Mouse (Mus musculus) midbrain, embryonic 15.5 days (tissue): Measurements from ENCODE around the gene Ak9. TPM values are rescaled to one million over a fixed set of nuclear protein-coding genes. Genes with fewer than 3 reads are reported as not detected.
"Not testable (repeated sequence)": the region's sequence is repeated elsewhere in the genome, so short reads cannot be mapped to it uniquely, and the experiment has no call there.

Experiments used
- ATAC-seq: fragments of 200-750 bp; cut with Nextera tagmentation; replicated peaks from 2 replicates; pipeline ENCODE4 v1.8.0; 2017; ENCODE audit warnings: moderate TSS enrichment
- H3K27ac ChIP-seq: fragments of 300-500 bp; sonication (generic); 2 replicates; pipeline ENCODE4 v1.5.1; 2015; ENCODE audit warnings: mild to moderate bottlenecking, inconsistent platforms
- H3K27me3 ChIP-seq: fragments of 300-500 bp; sonication (generic); replicated peaks from 2 replicates; pipeline ENCODE4 v1.6.1; 2015; ENCODE audit warnings: inconsistent platforms
- H3K36me3 ChIP-seq: fragments of 300-500 bp; sonication (generic); replicated peaks from 2 replicates; pipeline ENCODE4 v1.6.1; 2015; ENCODE audit warnings: inconsistent platforms
- H3K4me1 ChIP-seq: fragments of 300-500 bp; sonication (generic); 2 replicates; pipeline ENCODE4 v1.6.1; 2015; ENCODE audit warnings: inconsistent platforms
- H3K4me2 ChIP-seq: fragments of 300-500 bp; sonication (generic); 2 replicates; pipeline ENCODE4 v1.6.1; 2015; ENCODE audit warnings: inconsistent platforms, mild to moderate bottlenecking, moderate library complexity
- H3K4me3 ChIP-seq: fragments of 300-500 bp; sonication (generic); 2 replicates; pipeline ENCODE4 v1.5.1; 2015; ENCODE audit warnings: mild to moderate bottlenecking, inconsistent platforms
- H3K9ac ChIP-seq: fragments of 300-500 bp; sonication (generic); 2 replicates; pipeline ENCODE4 v1.6.1; 2015; ENCODE audit warnings: mild to moderate bottlenecking, inconsistent platforms
- H3K9me3 ChIP-seq: fragments of 300-500 bp; sonication (generic); 2 replicates; pipeline ENCODE4 v1.6.1; 2016; ENCODE audit warnings: inconsistent platforms
- WGBS: fragments of 180-500 bp; shearing (Covaris S2); methylation state at CpG from one replicate; pipeline ENCODE4 v1.1.7; 2015; ENCODE audit warnings: mixed read lengths; 5-methylcytosine and 5-hydroxymethylcytosine counted together
- polyA plus RNA-seq: library from polyadenylated mRNA; unstranded; fragments of >200 nt; fragmentation: Nextera tagmentation; extraction: Ambion mirVana; gene quantifications from 2 replicates; pipeline ENCODE4 v1.2.1, GENCODE M21; 2015

Gene Ak9
- polyA plus RNA-seq, 1 experiment from 2014 or later, result 0.30 TPM

GRCm38 (mm10) chr10:41365086-41365485 is 61.3 kb downstream of the Ak9 start:
- Histone ChIP-seq H3K9ac (no peak overlapping the region), H3K4me2 (no peak overlapping the region), H3K4me3 (no peak overlapping the region), H3K27me3 (no peaks in the 10 kb centered on the region), H3K36me3 (no peaks in the 10 kb centered on the region), H3K9me3 (no peaks in the 10 kb centered on the region), H3K4me1 (no peaks in the 10 kb centered on the region), H3K27ac (no peak overlapping the region)
- WGBS, result 92% methylated on average over 9 of the region's 9 CpGs
- ATAC-seq, result no peak

DNA sequence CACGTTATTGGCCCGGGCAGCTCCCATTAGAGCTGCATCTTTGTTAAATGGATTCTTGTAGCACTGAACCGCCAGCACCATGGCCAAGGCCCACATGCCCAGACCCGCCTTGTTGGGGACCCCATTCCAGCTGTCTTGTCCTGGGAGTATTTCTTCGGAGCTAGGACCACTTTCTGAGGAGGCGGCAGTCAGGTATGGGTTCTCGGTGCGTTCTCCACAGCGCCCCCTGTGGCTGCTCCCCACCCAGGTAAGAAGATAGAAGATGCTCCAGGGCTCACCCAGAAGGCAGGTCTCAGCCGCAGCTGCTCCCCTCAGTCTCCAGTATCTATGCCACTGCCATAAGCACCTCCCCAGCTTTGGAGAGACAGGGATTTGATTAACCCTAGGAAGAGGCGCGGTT is 76.7 kb downstream of the Ak9 start:
- H3K9ac ChIP-seq, result no peak overlapping the region
- no peak for ATAC-seq
- WGBS, result 79% methylated on average over 12 of the region's 12 CpGs

GRCm38 (mm10) chr10:41385506-41386221 is 81.9 kb downstream of the Ak9 start:
- WGBS, result 82% methylated on average over 15 of the region's 15 CpGs
- no peaks in the 10 kb centered on the region for H3K9me3 ChIP-seq
- no peak overlapping the region for H3K9ac ChIP-seq
- no peaks in the 10 kb centered on the region for H3K4me1 ChIP-seq
- no peak overlapping the region for H3K27ac ChIP-seq
- H3K27me3 ChIP-seq, result no peaks in the 10 kb centered on the region
- H3K36me3 ChIP-seq, result no peaks in the 10 kb centered on the region
- no peak overlapping the region for H3K4me3 ChIP-seq
- no peak overlapping the region for H3K4me2 ChIP-seq
- no peak for ATAC-seq

More for the DNA sequence above, 76.7 kb downstream of the Ak9 start:
- Histone ChIP-seq H3K27ac (no peak overlapping the region), H3K4me1 (no peaks in the 10 kb centered on the region), H3K4me2 (no peak overlapping the region), H3K27me3 (no peaks in the 10 kb centered on the region), H3K4me3 (no peak overlapping the region), H3K36me3 (no peaks in the 10 kb centered on the region), H3K9me3 (no peaks in the 10 kb centered on the region)

- H3K9ac ChIP-seq, result no peak overlapping the region
- H3K36me3 ChIP-seq, result no peaks in the 10 kb centered on the region
- no peak overlapping the region for H3K4me2 ChIP-seq
- WGBS, result 46% methylated on average over 2 of the region's 2 CpGs
- no peaks in the 10 kb centered on the region for H3K27me3 ChIP-seq
- no peak overlapping the region for H3K4me3 ChIP-seq
- H3K4me1 ChIP-seq, result no peaks in the 10 kb centered on the region
- no peaks in the 10 kb centered on the region for H3K9me3 ChIP-seq
- H3K27ac ChIP-seq, result no peak overlapping the region
- ATAC-seq, result no peak
Measured at GRCm38 (mm10) chr10:41393555-41393954, 89.8 kb downstream of the Ak9 start.

- no peaks in the 10 kb centered on the region for H3K27me3 ChIP-seq
- no peak overlapping the region for H3K9ac ChIP-seq
- H3K4me2 ChIP-seq, result no peak overlapping the region
- no peak overlapping the region for H3K27ac ChIP-seq
- no peak for ATAC-seq
- H3K4me3 ChIP-seq, result no peak overlapping the region
- H3K9me3 ChIP-seq, result no peaks in the 10 kb centered on the region
- 84% methylated on average over 3 of the region's 3 CpGs for WGBS
- no peaks in the 10 kb centered on the region for H3K36me3 ChIP-seq
- no peaks in the 10 kb centered on the region for H3K4me1 ChIP-seq
Measured at GRCm38 (mm10) chr10:41401097-41401496, 97.3 kb downstream of the Ak9 start.

DNA sequence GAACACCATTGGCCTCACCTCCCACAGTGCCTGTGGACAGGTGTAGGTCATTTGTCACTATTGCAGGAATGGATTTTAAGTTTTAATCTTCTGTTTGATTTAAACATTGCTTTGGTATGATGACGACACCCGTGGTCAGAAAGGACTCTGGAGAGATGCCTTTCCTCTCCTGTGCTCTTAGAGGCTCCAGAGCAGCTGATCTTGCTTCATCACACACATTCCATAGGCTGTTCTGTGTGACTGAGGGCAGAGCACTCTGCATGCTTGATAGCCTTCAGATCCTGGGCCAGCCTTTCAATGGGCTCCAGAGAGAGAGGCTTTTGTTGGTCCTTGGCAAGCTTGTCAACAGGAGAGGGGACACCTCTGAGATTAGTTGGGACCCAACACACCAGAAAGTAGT is 99.6 kb downstream of the Ak9 start:
- no peaks in the 10 kb centered on the region for H3K27me3 ChIP-seq
- 75% methylated on average over 2 of the region's 2 CpGs for WGBS
- H3K9me3 ChIP-seq, result no peaks in the 10 kb centered on the region
- H3K27ac ChIP-seq, result no peak overlapping the region
- no peaks in the 10 kb centered on the region for H3K4me1 ChIP-seq
- no peaks in the 10 kb centered on the region for H3K36me3 ChIP-seq
- ATAC-seq, result no peak
- no peak overlapping the region for H3K4me2 ChIP-seq
- no peak overlapping the region for H3K4me3 ChIP-seq
- H3K9ac ChIP-seq, result no peak overlapping the region

DNA sequence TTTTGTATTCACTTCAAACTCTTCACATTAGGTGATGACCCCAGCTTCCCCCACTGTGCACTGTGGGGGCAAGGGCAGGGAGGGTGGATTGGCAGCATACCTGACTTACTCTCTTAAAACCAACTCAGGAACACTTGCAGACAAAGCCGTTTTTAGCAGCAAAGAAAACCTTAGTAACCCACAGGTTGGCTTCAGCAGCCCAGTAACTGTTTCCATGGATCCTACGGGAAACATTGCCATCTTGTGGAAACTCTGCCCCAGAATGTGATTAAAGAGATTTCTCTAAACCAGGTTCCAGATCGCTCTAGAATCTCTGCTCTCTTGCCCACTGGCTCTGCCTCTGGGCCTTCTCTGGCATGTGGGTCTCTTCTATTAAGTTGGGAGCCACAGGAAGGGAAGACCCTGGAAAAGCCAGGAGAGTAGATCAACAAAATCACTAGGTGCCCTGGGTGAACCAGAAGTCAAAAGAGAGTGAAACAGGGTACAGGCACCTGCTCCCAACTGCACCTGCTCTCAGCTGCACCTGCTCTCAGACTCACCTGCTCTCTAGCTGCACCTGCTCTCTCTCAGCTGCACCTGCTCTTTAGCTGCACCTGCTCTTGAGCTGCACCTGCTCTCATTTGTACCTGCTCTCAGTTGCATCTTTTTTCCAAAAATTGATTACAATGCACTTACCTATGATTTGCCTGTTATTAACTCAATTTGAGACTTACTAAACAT is 100.3 kb downstream of the Ak9 start:
- Histone ChIP-seq H3K4me2 (no peak overlapping the region), H3K4me3 (no peak overlapping the region), H3K27me3 (no peaks in the 10 kb centered on the region), H3K27ac (no peak overlapping the region), H3K9me3 (no peaks in the 10 kb centered on the region), H3K36me3 (no peaks in the 10 kb centered on the region), H3K9ac (no peak overlapping the region), H3K4me1 (no peaks in the 10 kb centered on the region)
- ATAC-seq, result no peak
- 50% methylated on average over 3 of the region's 3 CpGs for WGBS

GRCm38 (mm10) chr10:41410176-41410575 is 106.4 kb downstream of the Ak9 start:
- not testable (repeated sequence) for ATAC-seq, H3K36me3 ChIP-seq, H3K27me3 ChIP-seq, H3K4me1 ChIP-seq, H3K27ac ChIP-seq, H3K4me3 ChIP-seq, H3K9me3 ChIP-seq, H3K4me2 ChIP-seq, H3K9ac ChIP-seq
- WGBS, result 84% methylated on average over 4 of the region's 4 CpGs

- not testable (repeated sequence) for ATAC-seq
Measured at GRCm38 (mm10) chr10:41410821-41411220, 107.0 kb downstream of the Ak9 start.

GRCm38 (mm10) chr10:41413471-41413870 is 109.7 kb downstream of the Ak9 start:
- not testable (repeated sequence) for H3K36me3 ChIP-seq, H3K27ac ChIP-seq, H3K4me2 ChIP-seq, H3K4me1 ChIP-seq, H3K4me3 ChIP-seq, H3K9ac ChIP-seq, ATAC-seq, H3K27me3 ChIP-seq, H3K9me3 ChIP-seq
- 90% methylated on average over 1 of the region's 1 CpGs for WGBS

More at GRCm38 (mm10) chr10:41410821-41411220, 107.0 kb downstream of the Ak9 start:
- H3K4me3 ChIP-seq, H3K27me3 ChIP-seq, H3K9ac ChIP-seq, H3K27ac ChIP-seq, H3K9me3 ChIP-seq, H3K4me1 ChIP-seq, H3K36me3 ChIP-seq, H3K4me2 ChIP-seq: not testable (repeated sequence)
- WGBS, result 89% methylated on average over 1 of the region's 1 CpGs

- H3K9me3 ChIP-seq, H3K4me1 ChIP-seq, H3K4me3 ChIP-seq, ATAC-seq, H3K27ac ChIP-seq, H3K4me2 ChIP-seq, H3K9ac ChIP-seq, H3K36me3 ChIP-seq, H3K27me3 ChIP-seq: not testable (repeated sequence)
- 90% methylated on average over 2 of the region's 2 CpGs for WGBS
Measured at GRCm38 (mm10) chr10:41415368-41415767, 111.6 kb downstream of the Ak9 start.

DNA sequence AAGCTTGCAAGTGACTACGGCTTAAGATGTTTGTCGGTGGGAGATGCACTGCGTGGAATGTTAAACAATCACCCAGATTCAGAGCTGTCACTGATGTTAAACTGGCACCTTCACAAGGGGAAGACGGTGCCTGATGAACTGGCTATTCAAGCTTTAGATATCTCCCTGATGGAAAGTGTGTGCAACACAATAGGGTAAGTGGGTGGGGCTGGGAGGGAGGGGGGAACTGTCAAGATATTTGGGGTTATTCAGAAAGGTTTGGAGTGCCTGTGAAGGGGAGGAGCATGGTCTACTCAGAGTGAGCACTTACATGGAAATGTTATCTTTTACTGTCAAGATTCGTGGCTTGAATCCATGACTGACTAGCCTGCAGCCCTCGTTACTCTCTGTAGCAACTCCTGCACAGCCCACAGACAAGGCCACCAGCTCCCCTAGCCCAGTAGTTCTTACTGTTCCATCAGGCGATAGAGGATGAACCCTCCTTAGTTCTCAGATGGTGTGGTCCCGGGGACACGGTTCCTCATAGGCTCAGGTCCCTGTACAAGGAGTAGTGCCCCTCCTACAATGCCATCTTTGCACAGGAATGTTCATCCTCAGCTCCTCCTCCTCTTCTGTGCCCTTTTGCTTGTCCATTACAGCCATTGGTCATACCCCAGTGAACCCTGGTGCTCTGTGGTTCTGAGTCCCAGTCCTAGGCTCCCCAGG is 116.9 kb downstream of the Ak9 start:
- Histone ChIP-seq H3K4me2 (no peak overlapping the region), H3K27ac (no peak overlapping the region), H3K4me1 (no peaks in the 10 kb centered on the region), H3K9ac (no peak overlapping the region), H3K9me3 (no peaks in the 10 kb centered on the region), H3K4me3 (no peak overlapping the region), H3K27me3 (no peaks in the 10 kb centered on the region), H3K36me3 (no peaks in the 10 kb centered on the region)
- no peak for ATAC-seq
- 75% methylated on average over 9 of the region's 9 CpGs for WGBS
